Mouse (Mus musculus): ENCODE data around the gene Mtr.

DNA sequence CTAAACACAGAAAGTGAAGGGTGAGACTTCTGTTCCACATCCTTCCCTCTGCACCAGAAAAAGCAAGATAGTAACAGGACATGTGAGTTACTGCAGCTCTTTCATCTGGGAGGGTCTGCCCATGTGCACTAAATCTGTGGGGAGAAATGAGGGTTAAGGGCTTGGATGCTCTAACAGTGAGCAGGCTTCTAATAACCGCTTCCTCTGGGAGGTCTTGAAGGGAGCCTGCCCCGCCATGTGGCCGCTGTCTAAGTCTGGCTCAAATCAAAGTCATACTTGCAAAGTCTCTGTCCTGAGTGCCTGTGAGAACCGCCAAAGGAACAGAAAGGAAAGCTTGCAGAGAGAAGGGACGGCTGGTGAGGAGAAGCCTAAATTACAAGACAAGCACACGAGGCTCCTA, 39.9 kb upstream of the Mtr start:
- TF ChIP-seq CTCF (conservative IDR thresholded peaks at IDR 0.05; ENCODE audit: low read length), result no peak
- no peak for TF ChIP-seq NANOG (IDR thresholded peaks at IDR 0.05; ENCODE audit: borderline replicate concordance, low read length)
